Mouse (Mus musculus) heart, adult 9 months (tissue): ENCODE data around the gene Sclt1.
"Not testable (repeated sequence)": the region's sequence is repeated elsewhere in the genome, so short reads cannot be mapped to it uniquely, and the experiment has no call there.

Source experiments
- DNase-seq, 2 experiments: peaks; one replicate each; pipeline ENCODE4 v3.0.0; 2022; ENCODE audit warnings: low spot score in 2 of 2

Sclt1 gene

GRCm38 (mm10) chr3:41742278-41742934 lies at the start of gene Sclt1, which contains the start of gene D3Ertd751e:
TSS of gene Sclt1 (minus strand) at chr3:41742514.
TSS of gene D3Ertd751e (plus strand) at chr3:41742611.
- peak; percentile 97 for DNase-seq

- DNase-seq: no peak
Measured at GRCm38 (mm10) chr3:41762091-41762490, 19.8 kb upstream of the Sclt1 start.

GRCm38 (mm10) chr3:41754556-41754955 lies 12.2 kb upstream of the Sclt1 start:
- no peak for DNase-seq

- peak in 1 of 2 experiments; percentile 10 for DNase-seq
Measured at GRCm38 (mm10) chr3:41743436-41743835, 1.1 kb upstream of the Sclt1 start.

GRCm38 (mm10) chr3:41741601-41742277 lies 575 bp downstream of the Sclt1 start:
- DNase-seq: peak; percentile 1 to 4

GRCm38 (mm10) chr3:41695681-41696080 lies 46.6 kb downstream of the Sclt1 start:
- DNase-seq: no peak

GRCm38 (mm10) chr3:41692440-41693142 lies 49.7 kb downstream of the Sclt1 start:
- no peak for DNase-seq

- DNase-seq: not testable (repeated sequence)
Measured at GRCm38 (mm10) chr3:41690114-41690640, 52.1 kb downstream of the Sclt1 start.

- no peak for DNase-seq
Measured at GRCm38 (mm10) chr3:41686396-41686795, 55.9 kb downstream of the Sclt1 start.

- no peak for DNase-seq
Measured at GRCm38 (mm10) chr3:41682084-41682483, 60.2 kb downstream of the Sclt1 start.

- DNase-seq: no peak
Measured at GRCm38 (mm10) chr3:41676648-41677047, 65.7 kb downstream of the Sclt1 start.

GRCm38 (mm10) chr3:41674778-41675177 lies 67.5 kb downstream of the Sclt1 start:
- no peak for DNase-seq

- no peak for DNase-seq
Measured at GRCm38 (mm10) chr3:41655642-41656041, 86.7 kb downstream of the Sclt1 start.

GRCm38 (mm10) chr3:41620971-41621370 lies 121.3 kb downstream of the Sclt1 start:
- DNase-seq: no peak

- peak; percentile 21 to 32 for DNase-seq
Measured at GRCm38 (mm10) chr3:41618488-41618887, 123.8 kb downstream of the Sclt1 start.

GRCm38 (mm10) chr3:41618036-41618435 lies 124.3 kb downstream of the Sclt1 start:
- no peak for DNase-seq

- DNase-seq: no peak
Measured at GRCm38 (mm10) chr3:41614230-41614985, 127.9 kb downstream of the Sclt1 start.

- no peak for DNase-seq
Measured at GRCm38 (mm10) chr3:41613706-41614105, 128.6 kb downstream of the Sclt1 start.

GRCm38 (mm10) chr3:41612211-41612610 lies 130.1 kb downstream of the Sclt1 start:
- DNase-seq: no peak

GRCm38 (mm10) chr3:41609071-41609470 lies 133.2 kb downstream of the Sclt1 start:
- no peak for DNase-seq

GRCm38 (mm10) chr3:41607467-41607866 lies 134.8 kb downstream of the Sclt1 start:
- no peak for DNase-seq

- DNase-seq: no peak
Measured at GRCm38 (mm10) chr3:41607050-41607449, 135.3 kb downstream of the Sclt1 start.
